Mouse (Mus musculus): ENCODE measurements around the gene Gpx1.
"Not testable (repeated sequence)": the region's sequence is repeated elsewhere in the genome, so short reads cannot be mapped to it uniquely, and the experiment has no call there.

The Gpx1 gene

GRCm38 (mm10) chr9:108338886-108339781 is at the start of gene Gpx1:
TSS of gene Gpx1 (plus strand) at chr9:108338903.
- DNase-seq (ENCODE audit: low spot score in 2 of 2), result peak; percentile 64 to 83

- DNase-seq (ENCODE audit: low spot score in 2 of 2), result no peak
Measured at GRCm38 (mm10) chr9:108289347-108289746, 49.4 kb upstream of the Gpx1 start.

GRCm38 (mm10) chr9:108290016-108290750 is 48.5 kb upstream of the Gpx1 start, which contains the start of gene Nicn1:
TSS of gene Nicn1 (plus strand) at chr9:108290429.
- peak; percentile 61 to 84 for DNase-seq (ENCODE audit: low spot score in 2 of 2)

GRCm38 (mm10) chr9:108290773-108291172 is 47.9 kb upstream of the Gpx1 start:
- DNase-seq (ENCODE audit: low spot score in 2 of 2), result peak in 1 of 2 experiments; percentile 9

- DNase-seq (ENCODE audit: low spot score in 2 of 2), result peak in 1 of 2 experiments; percentile 29
Measured at GRCm38 (mm10) chr9:108296453-108297355, 42.0 kb upstream of the Gpx1 start, which contains the start of gene Amt. TSS of gene Amt (plus strand) at chr9:108296853.

- no peak for DNase-seq (ENCODE audit: low spot score in 2 of 2)
Measured at GRCm38 (mm10) chr9:108301853-108302252, 36.9 kb upstream of the Gpx1 start.

- DNase-seq (ENCODE audit: low spot score in 2 of 2), result no peak
Measured at GRCm38 (mm10) chr9:108304716-108305115, 34.0 kb upstream of the Gpx1 start.

- no peak for DNase-seq (ENCODE audit: low spot score in 2 of 2)
Measured at GRCm38 (mm10) chr9:108305170-108305569, 33.5 kb upstream of the Gpx1 start.

- DNase-seq (ENCODE audit: low spot score in 2 of 2), result peak; percentile 90 to 95
Measured at GRCm38 (mm10) chr9:108305629-108306520, 32.8 kb upstream of the Gpx1 start, which contains the start of the genes Rhoa and Tcta. TSS of gene Rhoa (plus strand) at chr9:108306129. TSS of gene Tcta (minus strand) at chr9:108306160.

GRCm38 (mm10) chr9:108306571-108306980 is 32.1 kb upstream of the Gpx1 start:
- peak; percentile 38 to 72 for DNase-seq (ENCODE audit: low spot score in 2 of 2)

- no peak for DNase-seq (ENCODE audit: low spot score in 2 of 2)
Measured at GRCm38 (mm10) chr9:108307021-108307807, 31.5 kb upstream of the Gpx1 start.

- no peak for DNase-seq (ENCODE audit: low spot score in 2 of 2)
Measured at GRCm38 (mm10) chr9:108308141-108308540, 30.6 kb upstream of the Gpx1 start.

GRCm38 (mm10) chr9:108317572-108317971 is 21.1 kb upstream of the Gpx1 start:
- DNase-seq (ENCODE audit: low spot score in 2 of 2), result no peak

- DNase-seq (ENCODE audit: low spot score in 2 of 2), result no peak
Measured at GRCm38 (mm10) chr9:108318462-108318861, 20.2 kb upstream of the Gpx1 start.

- not testable (repeated sequence) for DNase-seq (ENCODE audit: low spot score in 2 of 2)
Measured at GRCm38 (mm10) chr9:108322054-108322453, 16.6 kb upstream of the Gpx1 start.

GRCm38 (mm10) chr9:108324784-108325183 is 13.9 kb upstream of the Gpx1 start:
- no peak for DNase-seq (ENCODE audit: low spot score in 2 of 2)

- DNase-seq (ENCODE audit: low spot score in 2 of 2), result no peak
Measured at GRCm38 (mm10) chr9:108325811-108326210, 12.9 kb upstream of the Gpx1 start.

- no peak for DNase-seq (ENCODE audit: low spot score in 2 of 2)
Measured at GRCm38 (mm10) chr9:108337848-108338550, 704 bp upstream of the Gpx1 start.

- DNase-seq (ENCODE audit: low spot score in 2 of 2), result no peak
Measured at GRCm38 (mm10) chr9:108338551-108338885, 185 bp upstream of the Gpx1 start.

Data from cerebellum, postnatal 4 days (tissue).